In genomic region chr1:84934503-84935333, GRCm38 (mm10) we compare ENCODE assay signal across 8 mouse cellular contexts. TPM values are rescaled to one million over a fixed set of nuclear protein-coding genes. Genes with fewer than 3 reads are reported as not detected.
DNase-seq lines count a peak whose midpoint lies in the region; ATAC-seq and TF ChIP-seq lines count a peak whose summit lies in the region.

TSS of gene Slc16a14 (minus strand) at chr1:84935134.

- H3K27me3 ChIP-seq in heart, embryonic 10.5 days (ENCODE audit: insufficient read depth, poor library complexity, severe bottlenecking): peaks cover 34% of the 10 kb centered on the region
- H3K27me3 ChIP-seq in forebrain, postnatal 0 days (ENCODE audit: insufficient read depth, low read length): no peaks in the 10 kb centered on the region
- H3K27me3 ChIP-seq in myocyte (ENCODE audit: control insufficient read depth, insufficient read depth, insufficient read length): peaks cover 8% of the 10 kb centered on the region

- intact Hi-C loops in left cerebral cortex, postnatal 25 days (cut with DNase I): loop anchor here (1.0 kb wide), 1 partner anchor 95 kb away; the partner anchor contains the start of gene Fbxo36

- peak within 1 kb of the TSS; percentile 72 for H3K4me3 ChIP-seq in heart, embryonic 10.5 days
- peak within 1 kb of the TSS; percentile 88 for H3K4me3 ChIP-seq in forebrain, postnatal 0 days (ENCODE audit: low read depth, low read length)
- H3K4me3 ChIP-seq in myocyte: peak within 1 kb of the TSS; percentile 36

- peak; percentile 62 for TF ChIP-seq CTCF in forebrain, postnatal 0 days (IDR thresholded peaks at IDR 0.05; ENCODE audit: low read depth)

- no peak within 1 kb of the TSS for H3ac ChIP-seq in myocyte (ENCODE audit: control insufficient read depth, insufficient read length)

- H3K9me3 ChIP-seq in heart, embryonic 10.5 days: no peaks in the 10 kb centered on the region
- H3K9me3 ChIP-seq in forebrain, postnatal 0 days (ENCODE audit: low read length): no peaks in the 10 kb centered on the region

- peak; percentile 93 for ATAC-seq in forebrain, postnatal 0 days

- peaks cover 5% of the 10 kb centered on the region; the same call in 1 of the 2 replicates for H3K4me1 ChIP-seq in heart, embryonic 10.5 days
- 0 out of 2 replicates have a peak, but pooled peaks cover 6% of the 10 kb centered on the region for H3K4me1 ChIP-seq in forebrain, postnatal 0 days (ENCODE audit: insufficient read depth)

- DNase-seq in heart, embryonic 10.5 days (ENCODE audit: low spot score): peak; percentile 79
- no peak for DNase-seq in heart, adult 8-10 months (ENCODE audit: low spot score)
- DNase-seq in cerebellum, adult 18-20 months: peak; percentile 58 to 67
- DNase-seq in forebrain, postnatal 0 days: peak; percentile 91
- peak; percentile 37 for DNase-seq in kidney, adult 11 months
- peak; percentile 67 to 76 for DNase-seq in left cerebral cortex, postnatal 25 days (ENCODE audit: low spot score in 2 of 2)
- DNase-seq in natural killer cell, adult 2 months (ENCODE audit: low spot score in 2 of 2): no peak

- H3K9ac ChIP-seq in forebrain, postnatal 0 days: peak within 1 kb of the TSS; percentile 98

- peak within 1 kb of the TSS; percentile 63; the same call in 1 of the 2 replicates for H3K27ac ChIP-seq in heart, embryonic 10.5 days
- peak within 1 kb of the TSS; percentile 98 for H3K27ac ChIP-seq in forebrain, postnatal 0 days (ENCODE audit: low read depth, low read length)

- WGBS in heart, embryonic 10.5 days: under 1% methylated on average over 59 of the region's 59 CpGs
- under 1% methylated on average over 59 of the region's 59 CpGs for WGBS in forebrain, postnatal 0 days

- no peaks in the 10 kb centered on the region for H3K36me3 ChIP-seq in heart, embryonic 10.5 days
- no peaks in the 10 kb centered on the region for H3K36me3 ChIP-seq in forebrain, postnatal 0 days (ENCODE audit: insufficient read depth)
- H3K36me3 ChIP-seq in myocyte (ENCODE audit: control insufficient read depth, insufficient read depth): no peaks in the 10 kb centered on the region

- H3K79me2 ChIP-seq in myocyte (ENCODE audit: control insufficient read depth, insufficient read depth): no peaks in the 10 kb centered on the region

- H3K4me2 ChIP-seq in forebrain, postnatal 0 days (ENCODE audit: low read depth): peak within 1 kb of the TSS; percentile 57
- peak within 1 kb of the TSS; percentile 91 for H3K4me2 ChIP-seq in myocyte (ENCODE audit: low read depth)

- no peak for TF ChIP-seq POLR2A in myocyte (IDR thresholded peaks at IDR 0.05; ENCODE audit: insufficient read length, low read depth)

TF ChIP-seq in myocyte, 11 proteins besides CTCF, POLR2A, EP300 and RAD21:
- no peak for TF ChIP-seq REST (IDR thresholded peaks at IDR 0.05; ENCODE audit: insufficient read depth, insufficient read length)
- no peak for TF ChIP-seq USF1 (IDR thresholded peaks at IDR 0.05; ENCODE audit: low read depth)
- no peak for TF ChIP-seq POLR2AphosphoS2 (IDR thresholded peaks at IDR 0.05; ENCODE audit: insufficient read length, low read depth)
- no peak for TF ChIP-seq TCF12 (IDR thresholded peaks at IDR 0.05; ENCODE audit: insufficient read depth, poor library complexity, severe bottlenecking)
- no peak for TF ChIP-seq MYOG (IDR thresholded peaks at IDR 0.05; ENCODE audit: control insufficient read depth in 1 of 3, insufficient read depth in 1 of 3, insufficient read length in 2 of 3, low read depth in 2 of 3)
- no peak for TF ChIP-seq MYOD1 (IDR thresholded peaks at IDR 0.05; ENCODE audit: control insufficient read depth in 1 of 3, insufficient read length in 2 of 3, low read depth in 2 of 3)
- TF ChIP-seq CEBPB (IDR thresholded peaks at IDR 0.05; ENCODE audit: insufficient read depth, poor library complexity, severe bottlenecking): no peak
- TF ChIP-seq E2F4 (IDR thresholded peaks at IDR 0.05; ENCODE audit: insufficient read depth): no peak
- TF ChIP-seq MAX (IDR thresholded peaks at IDR 0.05; ENCODE audit: low read depth): no peak
- TF ChIP-seq TCF3 (IDR thresholded peaks at IDR 0.05; ENCODE audit: insufficient read length, low read depth): no peak
- TF ChIP-seq SRF (IDR thresholded peaks at IDR 0.05; ENCODE audit: control insufficient read depth, insufficient read length, low read depth): no peak
TF ChIP-seq in myocyte: peak in this region for 0.

RNA-seq across cellular contexts. Expression of gene Slc16a14, which starts in this region (rescaled TPM):
- 0.09 and 0.18 TPM in 2 replicates for polyA plus RNA-seq in heart, embryonic 10.5 days (2016; fragmentation: Nextera tagmentation; extraction: Ambion mirVana)
- under 1 TPM in 3 of 4 experiments, not detected in 1; 0.09 to 0.20 (median 0.11) TPM for total RNA-seq in heart, adult 8-10 months (2022)
- 11.5 and 23.2 TPM in 2 replicates for total RNA-seq in forebrain, postnatal 0 days (2014; rRNA removed)
- 10.6 and 15.7 TPM in 2 replicates for polyA plus RNA-seq in forebrain, postnatal 0 days (2015; fragmentation: Nextera tagmentation; extraction: Ambion mirVana)
- 10 to 100 TPM; 12.5 to 12.7 TPM for total RNA-seq in left cerebral cortex, postnatal 25 days (2021)
- polyA plus RNA-seq in myocyte (2012; fragmentation: generic; extraction: Trizol): 0.46 TPM

Comparison
In these comparisons a context has a peak if more than half of its experiments do, and no peak if none do; other contexts are left out.
1. RNA of gene Slc16a14 (total RNA-seq): 11.5 to 23.2 TPM in forebrain, postnatal 0 days and 12.5 to 12.7 TPM in left cerebral cortex, postnatal 25 days; 0.09 to 0.20 TPM in heart, adult 8-10 months; every median in the first group is over 10 times any median in the second.
2. Peak in DNase-seq, H3K4me3 ChIP-seq and H3K27ac ChIP-seq in heart, embryonic 10.5 days; RNA of the gene not detected or under 1 TPM.
3. DNase-seq: peak in cerebellum, adult 18-20 months (2 of 2), forebrain, postnatal 0 days (single experiment), kidney, adult 11 months (single experiment) and left cerebral cortex, postnatal 25 days (2 of 2); none in heart, adult 8-10 months (single experiment) and natural killer cell, adult 2 months (0 of 2).
4. H3K4me3 ChIP-seq: peak in every context shown above with its lines; median percentile 88 in forebrain, postnatal 0 days; 72 in heart, embryonic 10.5 days; 36 in myocyte.